Mouse (Mus musculus) kidney, embryonic 14.5 days (tissue): ENCODE data around the gene Tmem87a. TPM values are rescaled to one million over a fixed set of nuclear protein-coding genes. Genes with fewer than 3 reads are reported as not detected.

ENCODE experiments used
- ATAC-seq: fragments of 200-750 bp; cut with Nextera tagmentation; 2 replicates; pipeline ENCODE4 v1.8.0; 2017; ENCODE audit warnings: moderate number of reproducible peaks, mild to moderate bottlenecking, moderate TSS enrichment, moderate library complexity; ENCODE audit not compliant: low FRiP score, low TSS enrichment
- H3K27ac ChIP-seq: fragments of 300-500 bp; sonication (generic); 2 replicates; pipeline ENCODE4 v1.5.1; 2014; ENCODE audit warnings: low read depth, mild to moderate bottlenecking, low read length, moderate library complexity, mixed read lengths
- H3K27me3 ChIP-seq: fragments of 300-500 bp; sonication (generic); 2 replicates; pipeline ENCODE4 v1.6.1; 2014; ENCODE audit warnings: mild to moderate bottlenecking, low read length; ENCODE audit not compliant: control insufficient read depth, insufficient read depth
- H3K36me3 ChIP-seq: fragments of 300-500 bp; sonication (generic); 2 replicates; pipeline ENCODE4 v1.6.1; 2014; ENCODE audit warnings: low read length, mixed read lengths; ENCODE audit not compliant: control insufficient read depth, insufficient read depth
- H3K4me1 ChIP-seq: fragments of 300-500 bp; sonication (generic); 2 replicates; pipeline ENCODE4 v1.6.1; 2014; ENCODE audit warnings: low read length, mixed read lengths; ENCODE audit not compliant: control insufficient read depth, insufficient read depth
- H3K4me2 ChIP-seq: fragments of 300-500 bp; sonication (generic); replicated peaks from 2 replicates; pipeline ENCODE4 v1.6.1; 2014; ENCODE audit warnings: low read depth, mild to moderate bottlenecking, low read length
- H3K4me3 ChIP-seq: fragments of 300-500 bp; sonication (generic); 2 replicates; pipeline ENCODE4 v1.5.1; 2014; ENCODE audit warnings: mild to moderate bottlenecking, low read length
- H3K9ac ChIP-seq: fragments of 300-500 bp; sonication (generic); 2 replicates; pipeline ENCODE4 v1.6.1; 2014; ENCODE audit warnings: low read depth, mild to moderate bottlenecking, low read length, moderate library complexity
- H3K9me3 ChIP-seq: fragments of 300-500 bp; sonication (generic); 2 replicates; pipeline ENCODE4 v1.6.1; 2016; ENCODE audit warnings: low read length; ENCODE audit not compliant: control insufficient read depth
- WGBS: fragments of 180-500 bp; shearing (Covaris S2); extraction: QIAGEN DNeasy Blood & Tissue Kit; methylation state at CpG from one replicate; pipeline ENCODE4 v1.1.7; 2014; 5-methylcytosine and 5-hydroxymethylcytosine counted together
- polyA plus RNA-seq: library from polyadenylated mRNA; unstranded; fragments of >200 nt; fragmentation: Nextera tagmentation; extraction: Ambion mirVana; gene quantifications from 2 replicates; pipeline ENCODE4 v1.2.1, GENCODE M21; 2014

The Tmem87a gene
- polyA plus RNA-seq = 17.4 and 20.2 TPM in 2 replicates

DNA sequence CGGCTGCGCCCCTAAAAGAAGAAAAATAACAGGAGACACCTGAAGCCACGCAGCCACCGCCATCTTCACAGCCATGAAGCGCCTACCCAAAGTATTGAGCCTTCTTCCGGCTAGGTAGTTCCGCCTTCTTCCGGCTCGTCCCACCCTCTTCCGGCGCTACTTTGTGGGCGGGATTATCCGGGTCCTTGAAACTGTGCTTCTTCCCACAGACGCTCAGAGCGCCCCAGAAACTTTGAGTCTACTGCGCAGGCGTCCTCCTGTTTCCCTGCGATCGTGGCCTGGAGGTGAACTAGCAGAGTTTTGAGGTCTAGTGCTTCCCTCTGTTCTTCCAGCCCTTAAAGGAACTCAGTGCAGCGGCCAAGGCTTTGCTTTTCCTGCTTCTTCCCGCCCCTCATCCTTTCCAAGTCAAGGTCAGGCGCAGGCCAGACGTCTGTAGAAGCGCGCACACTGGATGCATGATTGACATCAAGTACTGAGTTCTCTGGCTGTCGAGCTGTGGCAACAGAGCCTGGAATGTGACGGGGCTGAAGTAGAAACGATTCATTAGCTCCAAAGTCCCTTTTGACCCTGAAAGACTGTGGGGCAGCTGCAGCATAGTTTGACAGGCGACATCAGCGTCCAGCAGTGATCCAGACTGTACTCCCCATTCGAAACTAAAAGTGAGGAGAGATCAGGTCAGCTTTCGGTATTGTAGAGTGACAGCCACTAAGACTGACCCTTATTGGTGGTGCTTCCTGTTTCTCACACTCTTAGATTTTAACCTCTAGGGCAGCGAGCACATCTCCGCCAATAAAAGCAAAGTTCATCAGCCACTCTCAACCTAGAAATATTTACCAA lies at the start of gene Tmem87a:
TSS of gene Tmem87a (minus strand) at position 128 of the 837 bp plus-strand sequence.
- Histone ChIP-seq H3K9ac (peak within 1 kb of the TSS; percentile 76), H3K9me3 (peaks cover 2% of the 10 kb centered on the region; the same call in 1 of the 2 replicates), H3K4me1 (peaks cover 5% of the 10 kb centered on the region; the same call in 1 of the 2 replicates), H3K36me3 (peaks cover 8% of the 10 kb centered on the region; the same call in 1 of the 2 replicates), H3K4me2 (peak within 1 kb of the TSS; percentile 85), H3K4me3 (peak within 1 kb of the TSS; percentile 93), H3K27me3 (no peaks in the 10 kb centered on the region), H3K27ac (peak within 1 kb of the TSS; percentile 98)
- WGBS = under 1% methylated on average over 34 of the region's 34 CpGs
- peak; percentile 99 for ATAC-seq

DNA sequence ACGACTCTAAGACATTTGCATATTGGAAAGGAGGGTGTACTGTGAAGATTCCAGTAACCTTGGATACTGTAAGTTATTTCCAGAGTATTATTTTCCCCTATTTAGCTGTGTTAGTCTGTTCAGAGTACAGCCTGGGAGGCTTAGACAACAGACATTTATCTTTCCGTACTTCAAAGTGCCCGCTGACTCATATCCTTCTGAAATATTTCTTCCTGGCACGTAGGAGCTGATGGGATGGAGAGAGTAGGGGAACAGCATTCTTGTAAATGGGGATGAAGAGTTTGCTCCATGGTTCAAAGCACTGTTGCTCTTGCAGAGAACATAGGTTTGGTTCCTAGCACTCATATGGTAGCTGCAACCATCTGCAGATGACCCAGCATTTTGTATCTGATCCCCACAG lies 48.7 kb upstream of the Tmem87a start:
- H3K9me3 ChIP-seq = no peaks in the 10 kb centered on the region
- no peak overlapping the region for H3K9ac ChIP-seq
- H3K4me2 ChIP-seq = no peak overlapping the region
- H3K4me3 ChIP-seq = no peak overlapping the region
- WGBS = 58% methylated on average over 4 of the region's 4 CpGs
- no peak for ATAC-seq
- no peaks in the 10 kb centered on the region for H3K36me3 ChIP-seq
- no peaks in the 10 kb centered on the region for H3K27me3 ChIP-seq
- no peaks in the 10 kb centered on the region for H3K4me1 ChIP-seq
- no peak overlapping the region for H3K27ac ChIP-seq

DNA sequence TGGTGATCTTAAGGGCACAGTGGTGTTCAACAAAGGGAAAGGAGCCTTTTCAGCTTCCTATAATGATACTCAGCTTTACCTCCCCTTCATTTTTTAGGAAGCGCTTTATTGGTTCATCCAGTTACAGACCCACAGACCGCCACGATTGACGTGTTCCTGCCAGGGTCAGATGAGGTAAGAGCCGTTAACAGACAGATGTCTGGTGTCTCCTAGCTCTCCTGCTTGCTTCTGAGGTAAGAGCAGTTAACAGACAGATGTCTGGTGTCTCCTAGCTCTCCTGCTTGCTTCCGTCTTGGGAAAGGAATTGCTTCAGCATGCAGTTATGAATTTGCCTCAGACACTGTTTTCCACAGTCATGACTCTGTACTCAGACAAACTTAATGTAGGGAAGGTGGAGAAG lies 46.8 kb upstream of the Tmem87a start:
- Histone ChIP-seq H3K27me3 (no peaks in the 10 kb centered on the region), H3K9me3 (no peaks in the 10 kb centered on the region), H3K9ac (no peak overlapping the region), H3K27ac (no peak overlapping the region), H3K4me1 (no peaks in the 10 kb centered on the region), H3K4me2 (no peak overlapping the region), H3K4me3 (no peak overlapping the region), H3K36me3 (no peaks in the 10 kb centered on the region)
- 66% methylated on average over 6 of the region's 6 CpGs for WGBS
- no peak for ATAC-seq

DNA sequence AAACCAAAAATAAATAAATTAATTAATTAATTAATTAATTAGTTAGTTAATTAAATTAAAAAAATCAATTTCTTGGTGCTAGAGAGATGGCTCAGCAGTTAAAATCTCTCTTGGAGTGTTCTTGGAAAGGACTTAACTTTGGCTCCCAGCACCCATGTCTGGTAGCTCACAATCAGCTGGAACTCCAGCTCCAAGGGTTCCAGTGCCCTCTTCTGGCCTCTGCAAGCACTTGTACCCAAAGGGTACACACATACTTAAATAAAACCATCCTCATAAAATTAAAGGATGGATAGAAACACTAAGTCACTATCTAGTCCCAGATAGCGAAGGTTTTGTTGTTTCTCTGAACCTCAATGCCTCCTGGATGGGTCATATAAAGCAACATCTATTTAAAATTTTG lies 43.4 kb upstream of the Tmem87a start:
- Histone ChIP-seq H3K9ac (no peak overlapping the region), H3K27ac (no peak overlapping the region), H3K9me3 (no peaks in the 10 kb centered on the region), H3K36me3 (no peaks in the 10 kb centered on the region), H3K27me3 (no peaks in the 10 kb centered on the region), H3K4me2 (no peak overlapping the region), H3K4me1 (no peaks in the 10 kb centered on the region), H3K4me3 (no peak overlapping the region)
- WGBS = 98% methylated on average over 1 of the region's 1 CpGs
- ATAC-seq = no peak

DNA sequence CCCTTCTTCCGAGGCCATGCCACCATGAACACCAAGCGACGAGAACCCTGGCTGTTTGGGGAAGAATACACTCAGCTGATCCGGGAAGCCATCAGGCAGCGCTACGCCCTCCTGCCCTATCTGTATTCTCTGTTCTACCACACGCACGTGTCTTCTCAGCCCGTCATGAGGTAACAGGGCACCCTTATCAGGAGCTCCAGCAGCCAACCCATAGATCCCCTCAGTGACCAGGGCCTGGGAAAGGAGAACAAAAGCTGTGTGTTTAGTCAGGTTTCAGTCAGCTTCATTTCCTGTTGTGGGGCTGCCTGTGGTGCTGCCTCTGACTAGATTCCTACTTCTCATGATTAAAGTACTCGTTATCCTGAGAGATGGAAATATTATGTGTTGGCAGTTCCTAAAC lies 42.5 kb upstream of the Tmem87a start:
- no peaks in the 10 kb centered on the region for H3K4me1 ChIP-seq
- H3K9ac ChIP-seq = no peak overlapping the region
- H3K36me3 ChIP-seq = no peaks in the 10 kb centered on the region
- H3K27ac ChIP-seq = no peak overlapping the region
- H3K4me3 ChIP-seq = no peak overlapping the region
- WGBS = 77% methylated on average over 10 of the region's 10 CpGs
- H3K9me3 ChIP-seq = no peaks in the 10 kb centered on the region
- H3K4me2 ChIP-seq = no peak overlapping the region
- no peak for ATAC-seq
- no peaks in the 10 kb centered on the region for H3K27me3 ChIP-seq

DNA sequence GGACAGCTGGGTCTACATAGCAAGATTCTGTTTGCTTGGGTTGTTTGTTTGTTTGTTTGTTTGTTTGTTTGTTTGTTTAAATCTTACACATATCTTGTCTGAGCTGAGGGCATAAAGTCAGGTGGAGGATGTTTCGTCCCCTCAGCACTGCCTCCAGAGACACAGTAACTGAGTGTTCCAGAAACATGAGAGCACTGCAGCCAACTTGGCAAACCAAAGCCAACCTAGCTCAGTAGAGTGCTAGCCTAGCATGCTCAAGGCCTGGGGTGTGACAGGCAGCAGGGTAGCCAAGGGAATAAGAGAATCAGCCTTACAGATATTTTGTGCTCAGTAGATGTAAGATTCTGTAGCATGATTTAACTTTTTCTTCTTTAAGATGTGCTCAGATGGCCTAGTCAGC lies 40.6 kb upstream of the Tmem87a start:
- Histone ChIP-seq H3K36me3 (no peaks in the 10 kb centered on the region), H3K9me3 (no peaks in the 10 kb centered on the region), H3K27me3 (no peaks in the 10 kb centered on the region), H3K4me3 (no peak overlapping the region), H3K4me1 (no peaks in the 10 kb centered on the region), H3K4me2 (no peak overlapping the region), H3K27ac (no peak overlapping the region), H3K9ac (no peak overlapping the region)
- ATAC-seq = no peak
- 94% methylated on average over 1 of the region's 1 CpGs for WGBS

DNA sequence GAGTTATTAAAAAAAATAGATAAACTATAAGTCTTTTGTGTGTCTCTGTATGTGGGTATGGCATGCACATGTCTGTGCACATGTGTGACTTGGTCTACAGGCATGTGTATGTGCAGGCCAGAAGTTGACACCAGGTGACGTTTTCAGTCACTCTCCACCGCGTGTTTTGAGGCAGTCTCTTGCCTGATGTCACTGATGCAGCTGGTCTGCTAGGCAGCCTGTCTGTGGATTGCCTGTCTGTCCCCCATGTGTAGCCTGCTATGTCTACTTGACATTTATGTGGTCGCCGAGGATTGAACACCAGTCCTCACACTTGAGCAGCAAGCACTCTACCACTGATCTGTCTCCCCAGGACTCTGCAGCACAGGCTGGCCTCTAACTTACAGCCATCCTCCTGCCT lies 20.5 kb upstream of the Tmem87a start:
- H3K4me1 ChIP-seq = no peaks in the 10 kb centered on the region
- no peaks in the 10 kb centered on the region for H3K36me3 ChIP-seq
- H3K4me2 ChIP-seq = no peak overlapping the region
- ATAC-seq = no peak
- H3K9me3 ChIP-seq = no peaks in the 10 kb centered on the region
- H3K9ac ChIP-seq = no peak overlapping the region
- no peak overlapping the region for H3K27ac ChIP-seq
- WGBS = 86% methylated on average over 5 of the region's 5 CpGs
- H3K4me3 ChIP-seq = no peak overlapping the region
- H3K27me3 ChIP-seq = no peaks in the 10 kb centered on the region

DNA sequence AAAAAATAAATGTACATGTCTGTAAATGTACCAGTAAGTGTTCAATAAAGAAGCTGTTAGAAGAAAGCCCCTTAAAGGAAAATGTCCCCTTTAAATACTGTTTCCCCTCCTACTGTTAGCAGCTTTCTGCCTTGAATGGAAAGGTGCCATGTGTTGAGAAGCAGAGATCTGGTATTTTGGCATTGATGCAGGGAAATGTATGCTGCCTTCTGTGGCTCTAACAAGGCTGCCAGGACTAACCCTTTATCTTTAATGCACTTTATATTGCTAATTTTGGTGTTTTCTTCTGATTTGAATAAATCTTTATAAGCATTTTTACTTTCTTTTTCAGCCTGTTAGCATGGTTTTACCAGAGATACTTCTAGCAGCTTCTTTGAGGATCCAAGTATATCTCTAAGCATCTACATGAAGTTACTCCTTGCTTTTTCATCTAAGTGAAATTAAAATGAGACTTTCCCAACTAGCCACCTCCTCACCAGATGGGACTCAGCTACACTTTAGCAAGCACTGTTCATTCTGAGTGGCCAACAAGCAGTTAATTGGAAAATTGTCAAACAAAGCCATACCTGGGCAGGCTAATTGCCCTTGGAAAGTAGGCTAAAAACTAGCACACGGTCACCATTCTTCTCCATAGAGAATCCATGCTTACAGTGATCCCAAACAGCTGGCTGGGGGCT lies 11.0 kb upstream of the Tmem87a start:
- Histone ChIP-seq H3K4me1 (no peaks in the 10 kb centered on the region), H3K9ac (no peak overlapping the region), H3K4me2 (no peak overlapping the region), H3K36me3 (no peaks in the 10 kb centered on the region), H3K27ac (no peak overlapping the region), H3K4me3 (no peak overlapping the region), H3K9me3 (no peaks in the 10 kb centered on the region), H3K27me3 (no peaks in the 10 kb centered on the region)
- 55% methylated on average over 1 of the region's 1 CpGs for WGBS
- no peak for ATAC-seq

DNA sequence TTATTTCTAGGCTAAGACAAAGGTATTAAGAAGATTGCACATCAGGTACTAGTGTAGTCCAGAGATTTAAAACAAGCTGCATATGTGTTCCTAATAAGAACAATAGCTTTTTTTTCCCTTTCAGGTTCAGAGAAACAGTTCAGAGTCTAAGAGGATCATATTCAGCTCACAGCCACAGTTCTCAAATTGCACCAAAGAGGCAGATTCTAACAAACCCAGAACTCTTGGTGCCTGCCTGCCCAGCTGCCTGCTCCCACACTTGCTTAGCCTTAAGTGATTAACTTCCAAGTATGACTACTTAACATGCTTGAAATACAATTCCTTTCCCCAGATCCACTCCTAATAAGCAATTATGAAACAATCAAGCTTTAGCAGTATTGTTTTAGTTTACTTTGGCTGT lies 10.2 kb upstream of the Tmem87a start:
- H3K27me3 ChIP-seq = no peaks in the 10 kb centered on the region
- H3K4me1 ChIP-seq = no peaks in the 10 kb centered on the region
- H3K4me2 ChIP-seq = no peak overlapping the region
- no peak for ATAC-seq
- H3K9ac ChIP-seq = no peak overlapping the region
- H3K4me3 ChIP-seq = no peak overlapping the region
- H3K9me3 ChIP-seq = peaks cover 2% of the 10 kb centered on the region; the same call in 1 of the 2 replicates
- no peaks in the 10 kb centered on the region for H3K36me3 ChIP-seq
- no peak overlapping the region for H3K27ac ChIP-seq
